Mouse (Mus musculus) CH12.LX (cell line): Measurements from ENCODE around the gene Zmym6. TPM values are rescaled to one million over a fixed set of nuclear protein-coding genes. Genes with fewer than 3 reads are reported as not detected.
A peak's percentile ranks its signal among the peaks of the same experiment; 100 is the strongest.

ENCODE experiments used
- DNase-seq: peaks from one replicate; pipeline ENCODE4 v3.0.0-alpha.2; 2013; ENCODE audit errors: extremely low read depth
- H3K27ac ChIP-seq: 2 replicates; pipeline ENCODE4 v1.5.1; 2012; ENCODE audit warnings: low read depth, mild to moderate bottlenecking, control low read depth, moderate library complexity; ENCODE audit not compliant: insufficient read depth
- H3K27me3 ChIP-seq: replicated peaks from 2 replicates; pipeline ENCODE3; 2012; ENCODE audit warnings: inconsistent platforms
- H3K36me3 ChIP-seq, 2 experiments: replicated peaks in 1 of 2; 2 replicates each; pipeline versions ENCODE3 to v1.6.1; 2012; ENCODE audit warnings: inconsistent platforms in 1 of 2, low read length in 1 of 2, mild to moderate bottlenecking in 1 of 2, mixed read lengths in 1 of 2, moderate library complexity in 1 of 2; ENCODE audit not compliant: control insufficient read depth in 1 of 2, insufficient read depth in 1 of 2
- H3K4me1 ChIP-seq, 2 experiments: 2 replicates each; pipeline ENCODE4 v1.6.1; 2012; ENCODE audit warnings: inconsistent platforms in 1 of 2, moderate library complexity in 1 of 2; ENCODE audit not compliant: insufficient read depth in 2 of 2, control insufficient read depth in 1 of 2
- H3K4me2 ChIP-seq: 2 replicates; pipeline ENCODE4 v1.6.1; 2012; ENCODE audit warnings: low read depth, mild to moderate bottlenecking, control low read depth; ENCODE audit not compliant: poor library complexity, insufficient read depth, severe bottlenecking
- H3K4me3 ChIP-seq, 3 experiments: fragments of 150-350 bp in 1 of 3; sonication (generic) in 1 of 3; replicated peaks in 1 of 3; 2 replicates each; pipeline versions ENCODE3 to v1.5.1; 2011 to 2012; ENCODE audit warnings: low read depth in 2 of 3, low read length in 2 of 3, mild to moderate bottlenecking in 2 of 3, moderate library complexity in 2 of 3, control low read depth in 1 of 3, improper control_type of control experiment in 1 of 3, inconsistent platforms in 1 of 3, mixed read lengths in 1 of 3; ENCODE audit not compliant: poor library complexity in 1 of 3
- H3K79me2 ChIP-seq: replicated peaks from 2 replicates; pipeline ENCODE4 v1.6.1; 2012; ENCODE audit warnings: mild to moderate bottlenecking, moderate library complexity; ENCODE audit not compliant: control insufficient read depth, poor library complexity, insufficient read depth, severe bottlenecking; ENCODE audit errors: extremely low read depth
- H3K9ac ChIP-seq: 2 replicates; pipeline ENCODE4 v1.6.1; 2012; ENCODE audit warnings: low read depth, mild to moderate bottlenecking, control low read depth, moderate library complexity; ENCODE audit not compliant: insufficient read depth
- H3K9me3 ChIP-seq: replicated peaks from 2 replicates; pipeline ENCODE3; 2012; ENCODE audit warnings: low read length, inconsistent platforms, mixed read lengths
- EP300 ChIP-seq: IDR thresholded peaks from 2 replicates; pipeline ENCODE4 v1.6.1; 2011; ENCODE audit warnings: low read length, improper control_type of control experiment
- MXI1 ChIP-seq: IDR thresholded peaks from 2 replicates; pipeline ENCODE4 v1.6.1; 2011; ENCODE audit warnings: mild to moderate bottlenecking, low read depth, low read length, improper control_type of control experiment
- MYC ChIP-seq: IDR thresholded peaks from 2 replicates; pipeline ENCODE4 v1.6.1; 2011; ENCODE audit warnings: low read depth, mild to moderate bottlenecking, improper control_type of control experiment, low read length
- SIN3A ChIP-seq: IDR thresholded peaks from 2 replicates; pipeline ENCODE4 v1.6.1; 2012; ENCODE audit warnings: low read length, improper control_type of control experiment, inconsistent platforms
- TBP ChIP-seq: conservative IDR thresholded peaks from 2 replicates; pipeline ENCODE4 v1.6.1; 2011; ENCODE audit warnings: low read depth, low read length, improper control_type of control experiment
- dilution Hi-C: fragments of 300-500 bp; cut with MboI; formaldehyde crosslinking; loops from 2 replicates; pipeline ENCODE4 v1.14.3; 2020; ENCODE audit warnings: low sequenced_read_pairs; ENCODE audit not compliant: extremely low pct_unique_long_range_greater_than_20kb, extremely low pct_ligation_motif_present
- in situ Hi-C: fragments of 300-500 bp; cut with MboI; formaldehyde crosslinking; loops from 3 replicates; pipeline ENCODE4 v1.14.3; 2019; ENCODE audit warnings: low sequenced_read_pairs, low pct_ligation_motif_present, low pct_unique_long_range_greater_than_20kb, mixed read lengths
- polyA plus RNA-seq: library from polyadenylated mRNA; unstranded; fragments of >175 nt; gene quantifications from 2 replicates; pipeline ENCODE4 v1.2.1, GENCODE M21; 2012; ENCODE audit warnings: low read depth; ENCODE audit not compliant: insufficient read length
- total RNA-seq, 2 experiments: library from RNA; depleted of rRNA; stranded (reverse); fragments of 300-350 nt in 1 of 2; fragments of >200 nt in 1 of 2; gene quantifications; 2 replicates each; pipeline ENCODE4 v1.2.3; 2012 to 2014

The Zmym6 gene
- total and polyA plus RNA-seq, 3 experiments, result 7.8 to 9.1 (median 8.1) TPM

DNA sequence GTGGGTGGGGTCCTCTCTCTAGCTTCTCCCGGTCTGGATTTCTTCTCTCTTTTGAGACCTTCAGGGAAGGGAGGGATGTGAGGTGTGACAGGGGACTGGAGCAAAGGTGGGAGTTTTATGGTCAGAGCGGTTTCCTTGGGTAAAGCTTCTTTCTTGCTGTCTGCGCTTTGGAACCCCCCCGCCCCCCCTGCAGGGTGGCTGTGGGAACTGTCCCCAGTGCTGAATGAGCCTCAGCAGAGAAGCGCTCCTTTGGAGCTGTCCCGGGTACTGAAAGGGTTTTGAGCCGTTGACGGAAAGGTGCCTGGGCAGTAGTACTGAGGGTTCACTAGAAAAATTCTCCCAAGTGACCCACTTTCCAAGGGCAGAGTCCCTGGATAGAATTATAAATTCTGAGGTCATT is 96.3 kb downstream of the Zmym6 start:
- H3K9me3 ChIP-seq, result peaks cover 3% of the 10 kb centered on the region
- H3K79me2 ChIP-seq, result no peaks in the 10 kb centered on the region
- H3K4me3 ChIP-seq, result no peak overlapping the region
- peaks cover 76% of the 10 kb centered on the region for H3K27me3 ChIP-seq
- H3K4me2 ChIP-seq, result no peak overlapping the region
- H3K9ac ChIP-seq, result no peak overlapping the region
- DNase-seq, result peak; percentile 59
- TF ChIP-seq MYC, result no peak
- peak; percentile 98 for TF ChIP-seq SIN3A
- no peak for TF ChIP-seq TBP
- TF ChIP-seq EP300, result no peak
- peak; percentile 84 for TF ChIP-seq MXI1
- peaks cover 3 to 4% of the 10 kb centered on the region in 2 experiments; a peak in 3 of 4 replicates for H3K4me1 ChIP-seq
- in situ Hi-C loops, result no loop called here
- dilution Hi-C loops, result no loop called here
- no peaks in the 10 kb centered on the region for H3K36me3 ChIP-seq
- H3K27ac ChIP-seq, result no peak overlapping the region

Other genes with a start within 250 kb of the Zmym6 start
- 13.6 and 14.9 TPM in 2 replicates for gene Zmym4, start 109.2 kb upstream of the Zmym6 start, total RNA-seq (2012; rRNA removed)
- 18.0 and 19.7 TPM in 2 replicates for gene Zmym4, start 109.2 kb upstream of the Zmym6 start, total RNA-seq (2014; rRNA removed)
- 22.8 and 24.3 TPM in 2 replicates for gene Zmym4, start 109.2 kb upstream of the Zmym6 start, polyA plus RNA-seq
- 170 and 228 TPM in 2 replicates for gene Sfpq, start 56.1 kb upstream of the Zmym6 start, total RNA-seq (2012; rRNA removed)
- gene Sfpq, start 56.1 kb upstream of the Zmym6 start, total RNA-seq (2014; rRNA removed), result 146 and 199 TPM in 2 replicates
- 560 and 668 TPM in 2 replicates for gene Sfpq, start 56.1 kb upstream of the Zmym6 start, polyA plus RNA-seq
- 9.5 and 13.4 TPM in 2 replicates for gene Zmym1, start 16.2 kb upstream of the Zmym6 start, total RNA-seq (2012; rRNA removed)
- gene Zmym1, start 16.2 kb upstream of the Zmym6 start, total RNA-seq (2014; rRNA removed), result 25.0 and 26.5 TPM in 2 replicates
- 20.4 and 23.5 TPM in 2 replicates for gene Zmym1, start 16.2 kb upstream of the Zmym6 start, polyA plus RNA-seq
- 8.4 and 14.2 TPM in 2 replicates for gene Tmem35b, start 46.3 kb downstream of the Zmym6 start, total RNA-seq (2012; rRNA removed)
- gene Tmem35b, start 46.3 kb downstream of the Zmym6 start, total RNA-seq (2014; rRNA removed), result 8.3 and 9.4 TPM in 2 replicates
- 5.5 and 7.1 TPM in 2 replicates for gene Tmem35b, start 46.3 kb downstream of the Zmym6 start, polyA plus RNA-seq
- gene Dlgap3, start 91.8 kb downstream of the Zmym6 start, total RNA-seq (2012; rRNA removed), result 0.38 and 0.55 TPM in 2 replicates
- gene Dlgap3, start 91.8 kb downstream of the Zmym6 start, total RNA-seq (2014; rRNA removed), result 0.08 TPM in 1 of 2 replicates, not detected in the other
- gene Dlgap3, start 91.8 kb downstream of the Zmym6 start, polyA plus RNA-seq, result 0.07 and 0.37 TPM in 2 replicates
- gene Smim12, start 166.4 kb downstream of the Zmym6 start, total RNA-seq (2012; rRNA removed), result 33.6 and 36.6 TPM in 2 replicates
- gene Smim12, start 166.4 kb downstream of the Zmym6 start, total RNA-seq (2014; rRNA removed), result 28.7 and 31.3 TPM in 2 replicates
- 27.7 and 30.9 TPM in 2 replicates for gene Smim12, start 166.4 kb downstream of the Zmym6 start, polyA plus RNA-seq
- not detected in 2 replicates for gene Gja4, start 236.7 kb downstream of the Zmym6 start, total RNA-seq (2012; rRNA removed)
- not detected in 2 replicates for gene Gja4, start 236.7 kb downstream of the Zmym6 start, total RNA-seq (2014; rRNA removed)
- not detected in 2 replicates for gene Gja4, start 236.7 kb downstream of the Zmym6 start, polyA plus RNA-seq